Mouse (Mus musculus) limb, embryonic 15.5 days (tissue): ENCODE measurements around the gene Hsf2bp. TPM values are rescaled to one million over a fixed set of nuclear protein-coding genes. Genes with fewer than 3 reads are reported as not detected.
"Not testable (repeated sequence)": the region's sequence is repeated elsewhere in the genome, so short reads cannot be mapped to it uniquely, and the experiment has no call there.

Experiments used
- ATAC-seq: fragments of 200-750 bp; cut with Nextera tagmentation; 2 replicates; pipeline ENCODE4 v1.8.0; 2017; ENCODE audit warnings: low read depth, moderate TSS enrichment; ENCODE audit not compliant: insufficient number of reproducible peaks, low FRiP score, low TSS enrichment
- H3K27ac ChIP-seq: fragments of 300-500 bp; sonication (generic); 2 replicates; pipeline ENCODE4 v1.5.1; 2015; ENCODE audit warnings: moderate library complexity, mild to moderate bottlenecking, inconsistent platforms
- H3K27me3 ChIP-seq: fragments of 300-500 bp; sonication (generic); 2 replicates; pipeline ENCODE4 v1.6.1; 2015; ENCODE audit warnings: inconsistent platforms
- H3K36me3 ChIP-seq: fragments of 300-500 bp; sonication (generic); 2 replicates; pipeline ENCODE4 v1.6.1; 2015; ENCODE audit warnings: inconsistent platforms
- H3K4me1 ChIP-seq: fragments of 300-500 bp; sonication (generic); 2 replicates; pipeline ENCODE4 v1.6.1; 2015; ENCODE audit warnings: inconsistent platforms
- H3K4me2 ChIP-seq: fragments of 300-500 bp; sonication (generic); 2 replicates; pipeline ENCODE4 v1.6.1; 2015; ENCODE audit warnings: mild to moderate bottlenecking, inconsistent platforms
- H3K4me3 ChIP-seq: fragments of 300-500 bp; sonication (generic); 2 replicates; pipeline ENCODE4 v1.5.1; 2015; ENCODE audit warnings: mild to moderate bottlenecking, inconsistent platforms
- H3K9ac ChIP-seq: fragments of 300-500 bp; sonication (generic); 2 replicates; pipeline ENCODE4 v1.6.1; 2015; ENCODE audit warnings: inconsistent platforms
- H3K9me3 ChIP-seq: fragments of 300-500 bp; sonication (generic); 2 replicates; pipeline ENCODE4 v1.6.1; 2016; ENCODE audit warnings: inconsistent platforms
- WGBS: fragments of 180-500 bp; shearing (Covaris S2); methylation state at CpG from one replicate; pipeline ENCODE4 v1.1.7; 2015; 5-methylcytosine and 5-hydroxymethylcytosine counted together
- polyA plus RNA-seq: library from polyadenylated mRNA; unstranded; fragments of >200 nt; fragmentation: Nextera tagmentation; extraction: Ambion mirVana; gene quantifications from 2 replicates; pipeline ENCODE4 v1.2.1, GENCODE M21; 2015

The Hsf2bp gene
- polyA plus RNA-seq, result 0.99 and 1.2 TPM in 2 replicates

DNA sequence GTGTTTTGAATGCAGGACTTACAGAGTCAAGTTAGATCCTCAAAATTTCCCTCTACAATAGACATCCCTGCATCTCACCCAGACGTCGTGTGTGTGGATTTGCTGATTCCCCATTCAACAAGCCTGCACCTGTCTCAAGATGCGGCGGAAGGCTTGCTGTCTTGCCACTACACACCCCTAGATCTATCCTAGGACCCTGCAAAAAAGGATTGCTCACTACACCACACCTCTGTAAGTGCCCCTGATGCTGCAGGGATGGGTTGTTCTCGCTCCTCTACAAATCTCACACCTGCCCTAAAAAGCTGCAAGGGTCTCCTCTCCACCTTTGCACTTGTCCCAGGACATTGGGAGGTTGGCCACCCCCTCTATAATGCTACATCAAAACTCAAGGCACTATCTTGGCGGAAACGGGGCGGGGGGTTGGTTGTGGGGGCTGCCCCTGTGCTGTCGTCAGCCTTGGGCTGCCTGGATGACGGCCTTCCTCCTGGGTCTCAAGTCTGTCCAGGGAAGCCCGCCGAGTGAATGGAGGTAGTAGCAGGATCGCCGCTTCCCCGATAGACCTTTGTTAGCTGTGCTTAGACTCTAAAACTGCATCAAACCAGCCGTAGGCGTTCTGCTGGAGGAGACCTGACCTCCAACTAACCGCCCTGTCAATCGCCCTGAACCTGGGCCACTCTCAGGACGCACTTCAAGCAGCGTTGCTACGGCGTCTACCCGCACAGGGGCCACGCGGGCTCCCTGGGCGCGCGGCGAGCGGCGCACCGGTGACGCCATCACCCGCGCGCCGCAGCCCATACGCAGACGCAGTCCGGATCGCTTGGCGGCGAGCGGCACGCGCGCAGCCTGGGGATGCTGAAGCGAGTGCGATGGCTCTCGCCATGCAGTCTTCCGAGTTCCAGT lies at the start of gene Hsf2bp, which contains the start of gene Rrp1b:
TSS of gene Hsf2bp (minus strand) at position 741 of the 900 bp plus-strand sequence.
TSS of gene Rrp1b (plus strand) at position 492 of the 900 bp plus-strand sequence.
- H3K27ac ChIP-seq, result peak within 1 kb of the TSS; percentile 89
- 4% methylated on average over 52 of the region's 52 CpGs for WGBS
- no peaks in the 10 kb centered on the region for H3K27me3 ChIP-seq
- H3K4me3 ChIP-seq, result peak within 1 kb of the TSS; percentile 94
- peak; percentile 90 for ATAC-seq
- H3K4me1 ChIP-seq, result peaks cover 22% of the 10 kb centered on the region
- H3K9me3 ChIP-seq, result no peaks in the 10 kb centered on the region
- H3K4me2 ChIP-seq, result peak within 1 kb of the TSS; percentile 94
- peak within 1 kb of the TSS; percentile 81 for H3K9ac ChIP-seq
- 0 out of 2 replicates have a peak, but pooled peaks cover 3% of the 10 kb centered on the region for H3K36me3 ChIP-seq

GRCm38 (mm10) chr17:32083351-32083750 lies 47.2 kb upstream of the Hsf2bp start:
- no peak overlapping the region for H3K4me3 ChIP-seq
- H3K4me1 ChIP-seq, result no peaks in the 10 kb centered on the region
- H3K4me2 ChIP-seq, result no peak overlapping the region
- WGBS, result 95% methylated on average over 2 of the region's 2 CpGs
- H3K27ac ChIP-seq, result no peak overlapping the region
- H3K9me3 ChIP-seq, result no peaks in the 10 kb centered on the region
- no peak overlapping the region for H3K9ac ChIP-seq
- no peak for ATAC-seq
- H3K27me3 ChIP-seq, result no peaks in the 10 kb centered on the region
- no peaks in the 10 kb centered on the region for H3K36me3 ChIP-seq

DNA sequence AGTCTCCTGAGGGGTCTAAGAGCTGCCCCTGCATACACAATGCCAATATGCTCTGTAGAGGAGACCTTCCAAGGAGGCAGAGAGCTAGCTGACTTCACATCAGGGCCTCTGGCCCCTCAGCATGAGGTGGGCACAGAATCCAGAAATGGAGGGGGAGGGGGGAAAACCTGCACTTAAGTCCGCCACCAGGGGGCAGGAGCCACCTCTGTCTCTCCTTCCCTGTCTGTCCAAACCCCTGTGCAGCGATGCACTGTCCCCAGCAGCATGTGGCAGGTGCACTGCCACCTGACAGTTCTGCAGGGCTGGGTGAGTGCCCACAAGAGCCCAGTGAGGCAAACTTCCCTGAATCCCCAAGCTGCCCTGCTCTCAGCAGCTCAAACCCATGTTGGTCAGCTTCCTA lies 39.0 kb upstream of the Hsf2bp start:
- ATAC-seq, result no peak
- no peaks in the 10 kb centered on the region for H3K9me3 ChIP-seq
- H3K27ac ChIP-seq, result no peak overlapping the region
- no peak overlapping the region for H3K9ac ChIP-seq
- no peak overlapping the region for H3K4me3 ChIP-seq
- H3K36me3 ChIP-seq, result no peaks in the 10 kb centered on the region
- no peak overlapping the region for H3K4me2 ChIP-seq
- no peaks in the 10 kb centered on the region for H3K4me1 ChIP-seq
- WGBS, result 0% methylated on average over 2 of the region's 2 CpGs
- H3K27me3 ChIP-seq, result no peaks in the 10 kb centered on the region

GRCm38 (mm10) chr17:32074658-32075057 lies 38.5 kb upstream of the Hsf2bp start:
- 0 out of 2 replicates have a peak, but pooled peaks cover 3% of the 10 kb centered on the region for H3K9me3 ChIP-seq
- no peaks in the 10 kb centered on the region for H3K4me1 ChIP-seq
- no peak overlapping the region for H3K27ac ChIP-seq
- 66% methylated on average over 4 of the region's 4 CpGs for WGBS
- no peak for ATAC-seq
- no peaks in the 10 kb centered on the region for H3K36me3 ChIP-seq
- H3K4me2 ChIP-seq, result no peak overlapping the region
- H3K9ac ChIP-seq, result no peak overlapping the region
- no peaks in the 10 kb centered on the region for H3K27me3 ChIP-seq
- no peak overlapping the region for H3K4me3 ChIP-seq

- ATAC-seq, result no peak
- WGBS, result 0% methylated on average over 2 of the region's 2 CpGs
Observed at GRCm38 (mm10) chr17:32073359-32073758, 37.2 kb upstream of the Hsf2bp start.

DNA sequence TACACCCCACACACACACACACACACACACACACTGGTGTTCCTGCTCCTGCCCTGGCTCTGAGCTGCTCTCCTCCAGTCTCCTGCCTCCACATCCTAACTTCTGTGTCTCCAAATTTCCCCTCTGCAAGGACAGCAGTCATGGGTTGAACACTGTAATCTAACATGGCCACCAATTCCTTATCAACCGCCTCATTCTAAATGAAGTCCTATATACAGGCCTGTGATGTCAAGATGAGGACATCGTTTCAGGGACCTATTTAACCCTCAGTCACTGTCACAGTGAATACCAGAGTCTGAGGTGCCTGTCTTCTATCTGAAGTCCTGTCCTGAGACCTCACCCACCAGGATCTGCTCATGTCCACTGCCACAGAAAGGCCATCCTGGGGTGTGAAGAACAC lies 32.7 kb upstream of the Hsf2bp start:
- Histone ChIP-seq H3K4me3 (no peak overlapping the region), H3K27ac (no peak overlapping the region), H3K4me1 (no peaks in the 10 kb centered on the region), H3K36me3 (no peaks in the 10 kb centered on the region), H3K4me2 (no peak overlapping the region), H3K9ac (no peak overlapping the region), H3K9me3 (0 out of 2 replicates have a peak, but pooled peaks cover 3% of the 10 kb centered on the region), H3K27me3 (no peaks in the 10 kb centered on the region)
- ATAC-seq, result no peak
- WGBS, result 83% methylated on average over 2 of the region's 2 CpGs

More at GRCm38 (mm10) chr17:32073359-32073758, 37.2 kb upstream of the Hsf2bp start:
- H3K4me1 ChIP-seq, result no peaks in the 10 kb centered on the region
- H3K9me3 ChIP-seq, result 0 out of 2 replicates have a peak, but pooled peaks cover 3% of the 10 kb centered on the region
- no peaks in the 10 kb centered on the region for H3K36me3 ChIP-seq
- no peak overlapping the region for H3K27ac ChIP-seq
- no peaks in the 10 kb centered on the region for H3K27me3 ChIP-seq
- no peak overlapping the region for H3K4me2 ChIP-seq
- H3K9ac ChIP-seq, result no peak overlapping the region
- H3K4me3 ChIP-seq, result no peak overlapping the region

GRCm38 (mm10) chr17:32068381-32068780 lies 32.2 kb upstream of the Hsf2bp start:
- Histone ChIP-seq H3K36me3 (no peaks in the 10 kb centered on the region), H3K27me3 (no peaks in the 10 kb centered on the region), H3K4me3 (no peak overlapping the region), H3K4me2 (no peak overlapping the region), H3K9me3 (0 out of 2 replicates have a peak, but pooled peaks cover 3% of the 10 kb centered on the region), H3K4me1 (no peaks in the 10 kb centered on the region), H3K9ac (no peak overlapping the region), H3K27ac (no peak overlapping the region)
- 91% methylated on average over 11 of the region's 11 CpGs for WGBS
- ATAC-seq, result no peak

- Histone ChIP-seq H3K9ac (no peak overlapping the region), H3K36me3 (no peaks in the 10 kb centered on the region), H3K9me3 (0 out of 2 replicates have a peak, but pooled peaks cover 3% of the 10 kb centered on the region), H3K27ac (no peak overlapping the region), H3K4me3 (no peak overlapping the region), H3K4me1 (no peaks in the 10 kb centered on the region), H3K27me3 (no peaks in the 10 kb centered on the region), H3K4me2 (no peak overlapping the region)
- 68% methylated on average over 9 of the region's 9 CpGs for WGBS
- no peak for ATAC-seq
Observed at GRCm38 (mm10) chr17:32067541-32067940, 31.4 kb upstream of the Hsf2bp start.

GRCm38 (mm10) chr17:32064762-32065161 lies 28.6 kb upstream of the Hsf2bp start:
- not testable (repeated sequence) for H3K4me3 ChIP-seq, ATAC-seq, H3K9me3 ChIP-seq, H3K9ac ChIP-seq, H3K4me2 ChIP-seq, H3K4me1 ChIP-seq, H3K27ac ChIP-seq, H3K27me3 ChIP-seq
- WGBS, result 72% methylated on average over 8 of the region's 8 CpGs
- peaks cover 26% of the 10 kb centered on the region for H3K36me3 ChIP-seq

GRCm38 (mm10) chr17:32063654-32064053 lies 27.5 kb upstream of the Hsf2bp start:
- H3K9me3 ChIP-seq, result no peaks in the 10 kb centered on the region
- peaks cover 37% of the 10 kb centered on the region for H3K36me3 ChIP-seq
- H3K27ac ChIP-seq, result no peak overlapping the region
- H3K27me3 ChIP-seq, result no peaks in the 10 kb centered on the region
- H3K4me1 ChIP-seq, result no peaks in the 10 kb centered on the region
- ATAC-seq, result no peak
- WGBS, result 65% methylated on average over 2 of the region's 2 CpGs
- no peak overlapping the region for H3K4me2 ChIP-seq
- H3K9ac ChIP-seq, result no peak overlapping the region
- H3K4me3 ChIP-seq, result no peak overlapping the region

DNA sequence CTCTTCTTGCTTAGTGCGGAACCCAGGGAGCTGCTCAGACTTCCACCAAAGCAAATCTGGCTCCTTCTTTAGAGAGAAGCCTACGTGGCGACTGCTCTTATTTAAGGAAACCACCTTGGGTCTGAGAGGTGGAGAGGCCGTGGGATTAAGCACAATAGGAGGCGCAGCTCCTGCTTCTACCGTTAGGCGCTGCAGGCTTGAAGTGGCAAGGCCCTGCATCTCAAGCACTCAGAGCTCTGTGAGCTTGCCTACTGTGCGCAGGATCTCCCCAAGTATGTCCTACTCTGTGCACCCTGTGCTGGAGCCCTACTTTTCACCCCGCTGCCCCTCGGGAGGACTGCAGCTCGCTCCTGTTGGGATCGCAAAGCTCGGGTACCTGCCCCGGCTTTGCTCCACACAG lies 25.1 kb upstream of the Hsf2bp start:
- no peak overlapping the region for H3K4me2 ChIP-seq
- no peaks in the 10 kb centered on the region for H3K9me3 ChIP-seq
- no peak overlapping the region for H3K9ac ChIP-seq
- H3K36me3 ChIP-seq, result peaks cover 62% of the 10 kb centered on the region
- H3K27me3 ChIP-seq, result no peaks in the 10 kb centered on the region
- WGBS, result 96% methylated on average over 14 of the region's 14 CpGs
- H3K27ac ChIP-seq, result no peak overlapping the region
- no peak for ATAC-seq
- H3K4me3 ChIP-seq, result no peak overlapping the region
- H3K4me1 ChIP-seq, result no peaks in the 10 kb centered on the region

- no peak overlapping the region for H3K4me2 ChIP-seq
- H3K27ac ChIP-seq, result no peak overlapping the region
- H3K9me3 ChIP-seq, result no peaks in the 10 kb centered on the region
- no peaks in the 10 kb centered on the region for H3K4me1 ChIP-seq
- H3K36me3 ChIP-seq, result peaks cover 83% of the 10 kb centered on the region
- 86% methylated on average over 2 of the region's 2 CpGs for WGBS
- no peaks in the 10 kb centered on the region for H3K27me3 ChIP-seq
- H3K4me3 ChIP-seq, result no peak overlapping the region
- H3K9ac ChIP-seq, result no peak overlapping the region
- ATAC-seq, result no peak
Observed at GRCm38 (mm10) chr17:32059084-32059483, 22.9 kb upstream of the Hsf2bp start.
